Mouse (Mus musculus) central nervous system, embryonic 18 days (tissue): ENCODE data around the gene Sval2. TPM values are rescaled to one million over a fixed set of nuclear protein-coding genes. Genes with fewer than 3 reads are reported as not detected.

ENCODE experiments used
- polyA plus RNA-seq: library from polyadenylated mRNA; depleted of rRNA; stranded (reverse); fragments of >200 nt; gene quantifications from 2 replicates; pipeline ENCODE4 v1.2.3, GENCODE M21; 2012; rRNA removed

The Sval2 gene
- polyA plus RNA-seq, result not detected in 2 replicates

GRCm38 (mm10) chr6:41852689-41853088, at the start of gene Sval2:
Sval2 (plus strand) TSS chr6:41852989.

GRCm38 (mm10) chr6:41847235-41847634, 5.6 kb upstream of the Sval2 start, which contains the start of gene Pip:
Pip (plus strand) TSS chr6:41847535.

Other genes starting within 250 kb of the Sval2 start
- gene Ephb6, start 247.5 kb upstream of the Sval2 start, polyA plus RNA-seq, result 51.2 and 52.3 TPM in 2 replicates
- 0.08 and 0.12 TPM in 2 replicates for gene Trpv6, start 216.6 kb upstream of the Sval2 start, polyA plus RNA-seq
- gene Trpv5, start 172.2 kb upstream of the Sval2 start, polyA plus RNA-seq, result not detected in 2 replicates
- gene Llcfc1, start 168.6 kb upstream of the Sval2 start, polyA plus RNA-seq, result not detected in 2 replicates
- gene Kel, start 148.7 kb upstream of the Sval2 start, polyA plus RNA-seq, result 0.09 TPM in 1 of 2 replicates, not detected in the other
- not detected in 2 replicates for gene Olfr459, start 77.8 kb upstream of the Sval2 start, polyA plus RNA-seq
- gene Pip, start 5.5 kb upstream of the Sval2 start, polyA plus RNA-seq, result not detected in 2 replicates
- gene Sval1, start 98.6 kb downstream of the Sval2 start, polyA plus RNA-seq, result not detected in 2 replicates
- not detected in 2 replicates for gene Sval3, start 115.2 kb downstream of the Sval2 start, polyA plus RNA-seq
- gene Sva, start 185.4 kb downstream of the Sval2 start, polyA plus RNA-seq, result not detected in 2 replicates